Mouse (Mus musculus) CH12.LX (cell line): ENCODE measurements around the gene Nr1h5. TPM values are rescaled to one million over a fixed set of nuclear protein-coding genes. Genes with fewer than 3 reads are reported as not detected.

Experiments used
- DNase-seq: peaks from one replicate; pipeline ENCODE4 v3.0.0-alpha.2; 2013; ENCODE audit errors: extremely low read depth
- H3K27ac ChIP-seq: 2 replicates; pipeline ENCODE4 v1.5.1; 2012; ENCODE audit warnings: low read depth, mild to moderate bottlenecking, control low read depth, moderate library complexity; ENCODE audit not compliant: insufficient read depth
- H3K27me3 ChIP-seq: replicated peaks from 2 replicates; pipeline ENCODE3; 2012; ENCODE audit warnings: inconsistent platforms
- H3K36me3 ChIP-seq, 2 experiments: replicated peaks in 1 of 2; 2 replicates each; pipeline versions ENCODE3 to v1.6.1; 2012; ENCODE audit warnings: inconsistent platforms in 1 of 2, low read length in 1 of 2, mild to moderate bottlenecking in 1 of 2, mixed read lengths in 1 of 2, moderate library complexity in 1 of 2; ENCODE audit not compliant: control insufficient read depth in 1 of 2, insufficient read depth in 1 of 2
- H3K4me1 ChIP-seq, 2 experiments: 2 replicates each; pipeline ENCODE4 v1.6.1; 2012; ENCODE audit warnings: inconsistent platforms in 1 of 2, moderate library complexity in 1 of 2; ENCODE audit not compliant: insufficient read depth in 2 of 2, control insufficient read depth in 1 of 2
- H3K4me2 ChIP-seq: 2 replicates; pipeline ENCODE4 v1.6.1; 2012; ENCODE audit warnings: low read depth, mild to moderate bottlenecking, control low read depth; ENCODE audit not compliant: poor library complexity, insufficient read depth, severe bottlenecking
- H3K4me3 ChIP-seq, 3 experiments: fragments of 150-350 bp in 1 of 3; sonication (generic) in 1 of 3; replicated peaks in 1 of 3; 2 replicates each; pipeline versions ENCODE3 to v1.5.1; 2011 to 2012; ENCODE audit warnings: low read depth in 2 of 3, low read length in 2 of 3, mild to moderate bottlenecking in 2 of 3, moderate library complexity in 2 of 3, control low read depth in 1 of 3, improper control_type of control experiment in 1 of 3, inconsistent platforms in 1 of 3, mixed read lengths in 1 of 3; ENCODE audit not compliant: poor library complexity in 1 of 3
- H3K79me2 ChIP-seq: replicated peaks from 2 replicates; pipeline ENCODE4 v1.6.1; 2012; ENCODE audit warnings: mild to moderate bottlenecking, moderate library complexity; ENCODE audit not compliant: control insufficient read depth, poor library complexity, insufficient read depth, severe bottlenecking; ENCODE audit errors: extremely low read depth
- H3K9ac ChIP-seq: 2 replicates; pipeline ENCODE4 v1.6.1; 2012; ENCODE audit warnings: low read depth, mild to moderate bottlenecking, control low read depth, moderate library complexity; ENCODE audit not compliant: insufficient read depth
- H3K9me3 ChIP-seq: replicated peaks from 2 replicates; pipeline ENCODE3; 2012; ENCODE audit warnings: low read length, inconsistent platforms, mixed read lengths
- CHD1 ChIP-seq: IDR thresholded peaks from 2 replicates; pipeline ENCODE4 v1.6.1; 2012; ENCODE audit warnings: low read depth, low read length, improper control_type of control experiment, inconsistent platforms
- CTCF ChIP-seq, 2 experiments: IDR thresholded peaks in 1 of 2; conservative IDR thresholded peaks in 1 of 2; 2 replicates each; pipeline ENCODE4 v1.5.1; 2011 to 2012; ENCODE audit warnings: low read depth in 2 of 2, low read length in 2 of 2, improper control_type of control experiment in 1 of 2, inconsistent platforms in 1 of 2, mild to moderate bottlenecking in 1 of 2, moderate library complexity in 1 of 2
- ELF1 ChIP-seq: IDR thresholded peaks from 2 replicates; pipeline ENCODE4 v1.6.1; 2014; ENCODE audit warnings: low read depth, mild to moderate bottlenecking, inconsistent platforms, low read length, improper control_type of control experiment
- HCFC1 ChIP-seq: IDR thresholded peaks from 2 replicates; pipeline ENCODE4 v1.6.1; 2012; ENCODE audit warnings: low read depth, mild to moderate bottlenecking, inconsistent platforms, low read length, improper control_type of control experiment
- JUN ChIP-seq: IDR thresholded peaks from 2 replicates; pipeline ENCODE4 v1.6.1; 2011; ENCODE audit warnings: low read depth, mild to moderate bottlenecking, low read length, improper control_type of control experiment, moderate library complexity; ENCODE audit not compliant: insufficient read depth
- MAX ChIP-seq: IDR thresholded peaks from 2 replicates; pipeline ENCODE4 v1.6.1; 2011; ENCODE audit warnings: low read length, improper control_type of control experiment
- MAZ ChIP-seq: IDR thresholded peaks from 2 replicates; pipeline ENCODE4 v1.6.1; 2012; ENCODE audit warnings: low read depth, mild to moderate bottlenecking, inconsistent platforms, low read length, improper control_type of control experiment, moderate library complexity
- MEF2A ChIP-seq: IDR thresholded peaks from 2 replicates; pipeline ENCODE4 v1.6.1; 2014; ENCODE audit warnings: low read depth, mild to moderate bottlenecking, inconsistent platforms, low read length, improper control_type of control experiment, borderline replicate concordance
- MXI1 ChIP-seq: IDR thresholded peaks from 2 replicates; pipeline ENCODE4 v1.6.1; 2011; ENCODE audit warnings: mild to moderate bottlenecking, low read depth, low read length, improper control_type of control experiment
- MYC ChIP-seq: IDR thresholded peaks from 2 replicates; pipeline ENCODE4 v1.6.1; 2011; ENCODE audit warnings: low read depth, mild to moderate bottlenecking, improper control_type of control experiment, low read length
- NELFE ChIP-seq: IDR thresholded peaks from 2 replicates; pipeline ENCODE4 v1.6.1; 2011; ENCODE audit warnings: low read depth, low read length, improper control_type of control experiment
- NRF1 ChIP-seq: IDR thresholded peaks from 2 replicates; pipeline ENCODE4 v1.6.1; 2014; ENCODE audit warnings: low read depth, mild to moderate bottlenecking, inconsistent platforms, low read length, improper control_type of control experiment, moderate library complexity
- POLR2AphosphoS2 ChIP-seq: IDR thresholded peaks from 2 replicates; pipeline ENCODE4 v1.6.1; 2011; ENCODE audit warnings: low read depth, low read length, improper control_type of control experiment
- RCOR1 ChIP-seq: conservative IDR thresholded peaks from 2 replicates; pipeline ENCODE4 v1.6.1; 2012; ENCODE audit warnings: low read depth, mild to moderate bottlenecking, inconsistent platforms, low read length, improper control_type of control experiment
- SMC3 ChIP-seq: IDR thresholded peaks from 2 replicates; pipeline ENCODE4 v1.6.1; 2011; ENCODE audit warnings: low read depth, low read length, improper control_type of control experiment
- ZMIZ1 ChIP-seq: IDR thresholded peaks from 2 replicates; pipeline ENCODE4 v1.6.1; 2012; ENCODE audit warnings: low read depth, mild to moderate bottlenecking, inconsistent platforms, low read length, improper control_type of control experiment
- ZNF384 ChIP-seq: IDR thresholded peaks from 2 replicates; pipeline ENCODE4 v1.6.1; 2012; ENCODE audit warnings: low read depth, low read length, improper control_type of control experiment, inconsistent platforms
- dilution Hi-C: fragments of 300-500 bp; cut with MboI; formaldehyde crosslinking; loops from 2 replicates; pipeline ENCODE4 v1.14.3; 2020; ENCODE audit warnings: low sequenced_read_pairs; ENCODE audit not compliant: extremely low pct_unique_long_range_greater_than_20kb, extremely low pct_ligation_motif_present
- in situ Hi-C: fragments of 300-500 bp; cut with MboI; formaldehyde crosslinking; loops from 3 replicates; pipeline ENCODE4 v1.14.3; 2019; ENCODE audit warnings: low sequenced_read_pairs, low pct_ligation_motif_present, low pct_unique_long_range_greater_than_20kb, mixed read lengths
- polyA plus RNA-seq: library from polyadenylated mRNA; unstranded; fragments of >175 nt; gene quantifications from 2 replicates; pipeline ENCODE4 v1.2.1, GENCODE M21; 2012; ENCODE audit warnings: low read depth; ENCODE audit not compliant: insufficient read length
- total RNA-seq, 2 experiments: library from RNA; depleted of rRNA; stranded (reverse); fragments of 300-350 nt in 1 of 2; fragments of >200 nt in 1 of 2; gene quantifications; 2 replicates each; pipeline ENCODE4 v1.2.3; 2012 to 2014

Gene Nr1h5
- total and polyA plus RNA-seq, 3 experiments = 0.13 TPM; not detected in 2

GRCm38 (mm10) chr3:102946312-102946711 lies 17.6 kb downstream of the Nr1h5 start:
- no peaks in the 10 kb centered on the region for H3K36me3 ChIP-seq
- in situ Hi-C loops (no loop called here), dilution Hi-C loops (no loop called here)
- H3K27ac ChIP-seq = no peak overlapping the region
- no peaks in the 10 kb centered on the region for H3K27me3 ChIP-seq
- no peaks in the 10 kb centered on the region for H3K79me2 ChIP-seq
- peaks cover 2 to 13% of the 10 kb centered on the region in 2 experiments; a peak in 2 of 4 replicates for H3K4me1 ChIP-seq
- no peak overlapping the region for H3K4me3 ChIP-seq
- 0 out of 2 replicates have a peak, but pooled peaks have one; percentile 4 for TF ChIP-seq MYC
- no peak for TF ChIP-seq MAX
- no peak for TF ChIP-seq MXI1
- no peak for TF ChIP-seq ELF1
- TF ChIP-seq POLR2AphosphoS2 = no peak
- TF ChIP-seq ZNF384 = peak; percentile 74; the same call in 1 of the 2 replicates
- TF ChIP-seq ZMIZ1 = no peak
- TF ChIP-seq MAZ = no peak
- no peak for TF ChIP-seq HCFC1
- TF ChIP-seq JUN = no peak
- no peak for TF ChIP-seq RCOR1
- no peaks in the 10 kb centered on the region for H3K9me3 ChIP-seq
- H3K9ac ChIP-seq = peak overlapping the region; percentile 53; the same call in 1 of the 2 replicates
- peak overlapping the region; percentile 93 for H3K4me2 ChIP-seq
- no peak for DNase-seq

GRCm38 (mm10) chr3:102938100-102938499 lies 25.8 kb downstream of the Nr1h5 start:
- in situ Hi-C loops (no loop called here), dilution Hi-C loops (no loop called here)
- no peaks in the 10 kb centered on the region for H3K4me1 ChIP-seq
- DNase-seq = no peak
- TF ChIP-seq NELFE (no peak), CHD1 (no peak), CTCF (conservative IDR thresholded peaks at IDR 0.05 in 1 of 2, IDR thresholded peaks at IDR 0.05 in 1 of 2; ENCODE audit: low read depth in 2 of 2, low read length in 2 of 2) (no peak), SMC3 (no peak), NRF1 (no peak), MEF2A (no peak)
- H3K36me3 ChIP-seq = no peaks in the 10 kb centered on the region
- H3K27ac ChIP-seq = no peak overlapping the region
- no peaks in the 10 kb centered on the region for H3K27me3 ChIP-seq
- no peak overlapping the region for H3K4me2 ChIP-seq
- H3K79me2 ChIP-seq = no peaks in the 10 kb centered on the region
- peaks cover 7% of the 10 kb centered on the region for H3K9me3 ChIP-seq
- no peak overlapping the region for H3K9ac ChIP-seq
- no peak overlapping the region for H3K4me3 ChIP-seq
